Comparison of ENCODE assay signal across 21 mouse cellular contexts in genomic region chr12:51494641-51495040, GRCm38 (mm10).
DNase-seq lines count a peak whose midpoint lies in the region; ATAC-seq and TF ChIP-seq lines count a peak whose summit lies in the region.
"Had no signal": no experiment of that assay in that cellular context is flagged by ENCODE, and none has a peak within 500 bp of the region (broad histone marks: within the 10 kb centered on the region; RNA-seq: fewer than 3 reads in every experiment).

No protein-coding gene starts in this region.

- no peaks in the 10 kb centered on the region for H3K4me1 ChIP-seq in ES-E14 (ENCODE audit: control insufficient read depth in 2 of 2, insufficient read depth in 2 of 2, low read length in 2 of 2, poor library complexity in 1 of 2)
- H3K4me1 ChIP-seq: heart, embryonic 15.5 days; hindbrain, embryonic 15.5 days; kidney, embryonic 15.5 days; limb, embryonic 15.5 days; midbrain, embryonic 13.5 days; neural tube, embryonic 13.5 days had no signal

- H3K9ac ChIP-seq in ES-E14 (ENCODE audit: insufficient read depth, low read depth, low read length, poor library complexity, severe bottlenecking): peak overlapping the region; percentile 30; the same call in 1 of the 2 replicates
- H3K9ac ChIP-seq: heart, embryonic 15.5 days; hindbrain, embryonic 15.5 days; kidney, embryonic 15.5 days; limb, embryonic 15.5 days; midbrain, embryonic 13.5 days; neural tube, embryonic 13.5 days had no signal

- H3K4me3 ChIP-seq in ES-E14 (ENCODE audit: insufficient read depth in 1 of 2, low read depth in 1 of 2, low read length in 2 of 2, poor library complexity in 1 of 2, severe bottlenecking in 1 of 2): peak overlapping the region; percentile 5 to 25; a peak in 2 of 4 replicates
- H3K4me3 ChIP-seq: heart, embryonic 15.5 days; hindbrain, embryonic 15.5 days; kidney, embryonic 15.5 days; limb, embryonic 15.5 days; midbrain, embryonic 13.5 days; neural tube, embryonic 13.5 days had no signal

- in situ Hi-C loops in ES-E14 (cut with MboI; ENCODE audit: low sequenced_read_pairs in 2 of 2, unreplicated experiment in 2 of 2): no loop called here

- no peaks in the 10 kb centered on the region for H3K9me3 ChIP-seq in ES-E14 (ENCODE audit: control insufficient read depth, insufficient read depth, low read depth, low read length)
- H3K9me3 ChIP-seq: heart, embryonic 15.5 days; hindbrain, embryonic 15.5 days; kidney, embryonic 15.5 days; limb, embryonic 15.5 days; midbrain, embryonic 13.5 days; neural tube, embryonic 13.5 days had no signal

- no peaks in the 10 kb centered on the region for H3K36me3 ChIP-seq in ES-E14 (ENCODE audit: control insufficient read depth, insufficient read depth, low read length, poor library complexity, severe bottlenecking)
- H3K36me3 ChIP-seq: heart, embryonic 15.5 days; hindbrain, embryonic 15.5 days; kidney, embryonic 15.5 days; limb, embryonic 15.5 days; midbrain, embryonic 13.5 days; neural tube, embryonic 13.5 days had no signal

- no peak for DNase-seq in frontal cortex, postnatal 10 days (ENCODE audit: low spot score in 2 of 2)
- DNase-seq in ES-E14 (ENCODE audit: low read depth, low spot score): no peak
- DNase-seq in left cerebral cortex, adult 18-20 months (ENCODE audit: low spot score in 2 of 2): peak; percentile 26 to 55
- peak; percentile 58 to 72 for DNase-seq in right cerebral cortex, adult 2 months (ENCODE audit: low spot score in 2 of 2)
- DNase-seq in kidney, postnatal 25 days: no peak
- DNase-seq: cerebellum, adult 8-10 months; heart, adult 18-20 months; heart, postnatal 4 days; lung, postnatal 10 days; spleen, adult 18-20 months had no signal

- no peak overlapping the region for H3K27ac ChIP-seq in ES-E14 (ENCODE audit: insufficient read depth, low read depth, low read length, poor library complexity, severe bottlenecking)
- H3K27ac ChIP-seq: heart, embryonic 15.5 days; hindbrain, embryonic 15.5 days; kidney, embryonic 15.5 days; limb, embryonic 15.5 days; midbrain, embryonic 13.5 days; neural tube, embryonic 13.5 days had no signal

- ATAC-seq in frontal cortex, adult (ENCODE audit: low TSS enrichment): peak; percentile 81
- no peak for ATAC-seq in erythroid progenitor cell, adult 5-6 weeks (replicated peaks; ENCODE audit: low FRiP score, poor library complexity, severe bottlenecking)
- no peak for ATAC-seq in inflammation-experienced regulatory T-cells, adult 6 months
- ATAC-seq: forebrain, embryonic 14.5 days; intestine, postnatal 0 days; midbrain, embryonic 13.5 days had no signal

TF ChIP-seq in ES-E14, 5 proteins besides CTCF, POLR2A, EP300 and RAD21:
- TF ChIP-seq ZC3H11A (IDR thresholded peaks at IDR 0.05; ENCODE audit: borderline replicate concordance, low read depth, low read length) (no peak), CHD2 (IDR thresholded peaks at IDR 0.05; ENCODE audit: low read depth, low read length) (no peak), ZNF384 (IDR thresholded peaks at IDR 0.05; ENCODE audit: low read depth, low read length) (no peak), HCFC1 (IDR thresholded peaks at IDR 0.05; ENCODE audit: borderline replicate concordance, insufficient read depth, low read length) (no peak), MAFK (IDR thresholded peaks at IDR 0.05; ENCODE audit: insufficient read depth, low read depth, low read length) (no peak)

Comparison
In these comparisons a context has a peak if more than half of its experiments do, and no peak if none do; other contexts are left out.
1. DNase-seq: peak in left cerebral cortex, adult 18-20 months (2 of 2) and right cerebral cortex, adult 2 months (2 of 2); none in frontal cortex, postnatal 10 days (0 of 2), ES-E14 (single experiment) and kidney, postnatal 25 days (0 of 2).